Mouse (Mus musculus): ENCODE measurements around the gene Samd5. TPM values are rescaled to one million over a fixed set of nuclear protein-coding genes. Genes with fewer than 3 reads are reported as not detected.

Gene Samd5
- polyA plus RNA-seq, 1 experiment from 2014 or later, result 0.66 TPM

DNA sequence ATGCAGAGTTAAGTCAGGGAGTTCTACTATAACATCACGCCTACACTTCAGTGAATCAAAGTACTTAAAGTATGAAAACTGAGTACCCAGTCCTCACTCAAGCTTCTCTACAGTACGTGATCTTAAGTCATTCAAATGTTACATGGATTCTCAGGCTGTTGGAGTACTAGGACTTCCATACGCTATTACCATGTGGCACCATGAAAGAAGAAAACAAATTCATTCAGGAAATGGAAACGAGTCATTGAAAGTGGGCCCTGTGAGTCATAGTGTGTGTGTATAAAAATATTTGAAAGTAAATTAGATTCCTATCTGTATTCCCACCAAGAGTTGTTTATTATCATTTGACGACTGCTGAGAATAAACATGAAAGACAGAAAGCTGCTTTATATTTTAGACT is 71.7 kb downstream of the Samd5 start:
- WGBS (ENCODE audit: insufficient replicate concordance), result 68% methylated on average over 5 of the region's 5 CpGs
- no peak overlapping the region for H3K27ac ChIP-seq (ENCODE audit: low read depth)
- DNase-seq (no peak), ATAC-seq (no peak)
- no peaks in the 10 kb centered on the region for H3K9me3 ChIP-seq (ENCODE audit: low read length)
- no peaks in the 10 kb centered on the region for H3K27me3 ChIP-seq (ENCODE audit: insufficient read depth, low read length)
- H3K4me1 ChIP-seq (ENCODE audit: insufficient read depth), result no peaks in the 10 kb centered on the region
- H3K4me2 ChIP-seq (ENCODE audit: low read depth, low read length), result no peak overlapping the region
- H3K4me3 ChIP-seq (ENCODE audit: low read depth, low read length), result no peak overlapping the region
- TF ChIP-seq EP300 (IDR thresholded peaks at IDR 0.05; ENCODE audit: low read depth) (no peak), CTCF (IDR thresholded peaks at IDR 0.05; ENCODE audit: low read depth) (no peak)
- no peaks in the 10 kb centered on the region for H3K36me3 ChIP-seq (replicated peaks; ENCODE audit: insufficient read depth, low read length)
- no peak overlapping the region for H3K9ac ChIP-seq (replicated peaks)

DNA sequence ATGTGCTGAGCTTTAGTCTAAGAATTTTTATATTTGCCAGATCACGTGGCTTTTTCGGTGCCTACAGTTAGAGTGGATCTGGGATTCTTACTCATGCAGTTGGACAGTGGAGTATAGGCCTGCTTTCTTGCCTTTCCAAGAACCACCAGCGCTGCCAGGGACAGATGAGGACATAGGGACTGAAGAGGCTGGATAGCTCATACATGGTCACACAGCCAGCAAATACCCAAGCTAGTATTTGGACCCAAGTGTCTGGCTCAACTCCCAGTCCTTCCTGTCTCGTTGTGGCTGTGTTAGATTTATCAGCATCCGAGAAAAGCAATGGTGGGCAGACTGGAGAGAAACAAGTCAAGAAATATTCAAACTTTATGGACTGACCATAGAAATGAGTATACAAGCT is 72.2 kb downstream of the Samd5 start:
- Histone ChIP-seq H3K9ac (replicated peaks) (no peak overlapping the region), H3K27ac (ENCODE audit: low read depth) (no peak overlapping the region), H3K4me3 (ENCODE audit: low read depth, low read length) (no peak overlapping the region), H3K4me2 (ENCODE audit: low read depth, low read length) (no peak overlapping the region), H3K4me1 (ENCODE audit: insufficient read depth) (no peaks in the 10 kb centered on the region), H3K27me3 (ENCODE audit: insufficient read depth, low read length) (no peaks in the 10 kb centered on the region), H3K36me3 (replicated peaks; ENCODE audit: insufficient read depth, low read length) (no peaks in the 10 kb centered on the region), H3K9me3 (ENCODE audit: low read length) (no peaks in the 10 kb centered on the region)
- no peak for ATAC-seq
- DNase-seq, result no peak
- 75% methylated on average over 5 of the region's 5 CpGs for WGBS (ENCODE audit: insufficient replicate concordance)
- no peak for TF ChIP-seq CTCF (IDR thresholded peaks at IDR 0.05; ENCODE audit: low read depth)
- no peak for TF ChIP-seq EP300 (IDR thresholded peaks at IDR 0.05; ENCODE audit: low read depth)

DNA sequence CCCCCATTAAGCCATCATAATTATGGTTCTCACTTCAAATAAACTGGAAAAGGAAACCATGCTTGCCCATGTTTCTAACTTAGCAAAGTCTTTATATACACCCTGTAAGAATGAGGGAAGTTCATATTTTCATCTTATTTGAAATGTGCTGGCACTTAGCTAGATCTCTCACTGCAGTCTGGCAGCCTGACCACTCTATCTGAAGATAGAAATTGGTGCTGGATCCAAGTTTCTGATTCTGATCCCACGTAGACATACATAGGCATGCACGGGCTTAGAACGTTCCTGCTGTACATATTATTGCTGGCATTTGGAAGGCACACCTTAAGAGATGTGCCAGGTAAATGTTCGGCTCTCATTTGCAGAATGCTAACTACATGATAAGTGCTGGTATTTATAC is 72.6 kb downstream of the Samd5 start:
- Histone ChIP-seq H3K4me1 (ENCODE audit: insufficient read depth) (no peaks in the 10 kb centered on the region), H3K9ac (replicated peaks) (no peak overlapping the region), H3K27me3 (ENCODE audit: insufficient read depth, low read length) (no peaks in the 10 kb centered on the region), H3K9me3 (ENCODE audit: low read length) (no peaks in the 10 kb centered on the region), H3K36me3 (replicated peaks; ENCODE audit: insufficient read depth, low read length) (no peaks in the 10 kb centered on the region), H3K27ac (ENCODE audit: low read depth) (no peak overlapping the region), H3K4me3 (ENCODE audit: low read depth, low read length) (no peak overlapping the region), H3K4me2 (ENCODE audit: low read depth, low read length) (no peak overlapping the region)
- DNase-seq, result no peak
- TF ChIP-seq EP300 (IDR thresholded peaks at IDR 0.05; ENCODE audit: low read depth) (no peak), CTCF (IDR thresholded peaks at IDR 0.05; ENCODE audit: low read depth) (no peak)
- WGBS (ENCODE audit: insufficient replicate concordance), result 78% methylated on average over 4 of the region's 4 CpGs
- no peak for ATAC-seq

DNA sequence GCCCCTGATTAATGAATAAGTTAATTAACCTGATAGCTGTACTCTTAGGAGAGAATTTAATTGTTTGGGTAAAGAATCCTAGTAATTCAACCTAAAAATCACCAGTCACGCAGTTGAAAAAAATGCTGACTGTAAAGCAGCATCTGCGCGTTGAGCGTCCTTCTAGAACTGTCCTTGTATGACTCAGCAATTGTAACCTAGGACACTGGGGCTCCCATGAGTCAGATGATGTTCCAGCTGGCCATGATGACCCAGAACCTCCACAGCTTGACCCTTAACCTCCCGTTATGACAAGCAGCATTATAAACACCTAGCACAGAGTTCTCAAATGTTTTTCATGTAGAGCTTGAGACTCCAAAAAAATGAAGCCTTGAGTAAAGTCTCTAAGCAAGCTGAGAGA is 78.8 kb downstream of the Samd5 start:
- Histone ChIP-seq H3K9me3 (ENCODE audit: low read length) (no peaks in the 10 kb centered on the region), H3K4me2 (ENCODE audit: low read depth, low read length) (no peak overlapping the region), H3K4me3 (ENCODE audit: low read depth, low read length) (no peak overlapping the region), H3K4me1 (ENCODE audit: insufficient read depth) (no peaks in the 10 kb centered on the region), H3K27ac (ENCODE audit: low read depth) (no peak overlapping the region), H3K27me3 (ENCODE audit: insufficient read depth, low read length) (no peaks in the 10 kb centered on the region), H3K36me3 (replicated peaks; ENCODE audit: insufficient read depth, low read length) (no peaks in the 10 kb centered on the region), H3K9ac (replicated peaks) (no peak overlapping the region)
- DNase-seq (no peak), ATAC-seq (no peak)
- 85% methylated on average over 5 of the region's 5 CpGs for WGBS (ENCODE audit: insufficient replicate concordance)
- TF ChIP-seq CTCF (IDR thresholded peaks at IDR 0.05; ENCODE audit: low read depth) (no peak), EP300 (IDR thresholded peaks at IDR 0.05; ENCODE audit: low read depth) (no peak)

DNA sequence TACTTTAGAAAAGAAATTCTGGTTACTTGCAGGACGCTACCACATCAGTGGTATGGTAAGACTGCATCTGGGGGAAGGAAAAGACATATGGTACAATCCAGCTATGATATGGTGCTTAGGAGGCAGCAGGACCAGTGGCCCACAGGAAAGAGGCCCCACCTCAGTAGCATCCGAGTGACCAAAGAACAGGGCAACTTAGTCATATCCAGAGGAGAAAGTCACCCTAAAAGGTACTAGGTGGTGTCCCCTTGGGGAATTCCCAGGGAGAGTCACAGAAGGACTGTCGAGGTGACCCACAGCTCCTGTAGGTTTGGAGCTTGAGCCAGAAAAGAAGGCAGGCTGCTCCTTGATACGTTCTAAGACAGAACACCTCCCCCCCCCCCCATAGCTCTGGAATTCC is 80.3 kb downstream of the Samd5 start:
- Histone ChIP-seq H3K27ac (ENCODE audit: low read depth) (no peak overlapping the region), H3K4me2 (ENCODE audit: low read depth, low read length) (no peak overlapping the region), H3K9ac (replicated peaks) (no peak overlapping the region), H3K4me1 (ENCODE audit: insufficient read depth) (no peaks in the 10 kb centered on the region), H3K9me3 (ENCODE audit: low read length) (no peaks in the 10 kb centered on the region), H3K36me3 (replicated peaks; ENCODE audit: insufficient read depth, low read length) (no peaks in the 10 kb centered on the region), H3K27me3 (ENCODE audit: insufficient read depth, low read length) (no peaks in the 10 kb centered on the region), H3K4me3 (ENCODE audit: low read depth, low read length) (no peak overlapping the region)
- 75% methylated on average over 4 of the region's 4 CpGs for WGBS (ENCODE audit: insufficient replicate concordance)
- TF ChIP-seq EP300 (IDR thresholded peaks at IDR 0.05; ENCODE audit: low read depth), result no peak
- no peak for TF ChIP-seq CTCF (IDR thresholded peaks at IDR 0.05; ENCODE audit: low read depth)
- ATAC-seq (no peak), DNase-seq (no peak)

DNA sequence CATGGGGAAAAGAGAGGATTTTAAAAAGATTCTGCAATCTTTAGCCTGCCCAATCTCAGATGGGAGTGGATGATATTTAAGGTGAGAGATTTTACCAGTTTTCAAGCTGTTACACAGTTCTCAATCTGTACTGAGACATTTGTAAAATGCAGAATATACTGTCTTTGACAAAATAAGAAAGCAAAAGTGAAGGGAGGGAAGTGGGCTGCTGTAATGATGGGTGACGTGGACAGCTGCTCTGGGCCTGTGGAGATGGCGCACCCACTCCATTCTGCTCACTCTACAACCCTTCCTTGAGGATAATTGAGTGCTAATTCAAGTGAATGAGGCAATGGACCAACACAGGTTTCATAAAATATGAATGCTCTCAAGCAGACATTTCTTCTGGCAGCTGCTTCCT is 84.4 kb downstream of the Samd5 start:
- Histone ChIP-seq H3K36me3 (replicated peaks; ENCODE audit: insufficient read depth, low read length) (no peaks in the 10 kb centered on the region), H3K4me3 (ENCODE audit: low read depth, low read length) (no peak overlapping the region), H3K9ac (replicated peaks) (no peak overlapping the region), H3K4me1 (ENCODE audit: insufficient read depth) (no peaks in the 10 kb centered on the region), H3K27ac (ENCODE audit: low read depth) (no peak overlapping the region), H3K9me3 (ENCODE audit: low read length) (no peaks in the 10 kb centered on the region), H3K4me2 (ENCODE audit: low read depth, low read length) (no peak overlapping the region), H3K27me3 (ENCODE audit: insufficient read depth, low read length) (no peaks in the 10 kb centered on the region)
- no peak for TF ChIP-seq EP300 (IDR thresholded peaks at IDR 0.05; ENCODE audit: low read depth)
- no peak for TF ChIP-seq CTCF (IDR thresholded peaks at IDR 0.05; ENCODE audit: low read depth)
- 80% methylated on average over 2 of the region's 2 CpGs for WGBS (ENCODE audit: insufficient replicate concordance)
- ATAC-seq, result no peak
- DNase-seq, result no peak

DNA sequence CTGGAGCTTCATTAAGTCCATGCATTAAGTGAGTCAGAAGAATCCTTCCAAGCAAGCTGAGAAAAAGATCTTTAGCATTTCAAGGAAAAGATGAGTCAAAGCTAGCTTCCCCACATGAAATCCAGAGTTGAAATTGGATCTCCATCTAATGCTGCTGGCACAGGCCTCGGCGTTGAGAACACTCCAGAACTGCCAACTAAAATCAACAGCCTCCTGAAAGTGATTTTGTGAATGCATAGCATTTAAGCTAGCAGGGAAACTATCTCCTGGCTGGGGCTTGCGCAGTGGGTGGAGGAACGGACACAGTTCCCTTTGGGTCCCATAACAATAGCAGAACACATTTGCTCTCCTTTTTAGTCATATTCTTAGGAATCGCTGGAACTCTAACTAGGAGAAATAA is 88.7 kb downstream of the Samd5 start:
- Histone ChIP-seq H3K4me1 (ENCODE audit: insufficient read depth) (no peaks in the 10 kb centered on the region), H3K9me3 (ENCODE audit: low read length) (no peaks in the 10 kb centered on the region), H3K36me3 (replicated peaks; ENCODE audit: insufficient read depth, low read length) (no peaks in the 10 kb centered on the region), H3K4me2 (ENCODE audit: low read depth, low read length) (no peak overlapping the region), H3K4me3 (ENCODE audit: low read depth, low read length) (no peak overlapping the region), H3K27ac (ENCODE audit: low read depth) (no peak overlapping the region), H3K9ac (replicated peaks) (no peak overlapping the region), H3K27me3 (ENCODE audit: insufficient read depth, low read length) (no peaks in the 10 kb centered on the region)
- TF ChIP-seq EP300 (IDR thresholded peaks at IDR 0.05; ENCODE audit: low read depth) (no peak), CTCF (IDR thresholded peaks at IDR 0.05; ENCODE audit: low read depth) (no peak)
- ATAC-seq, result no peak
- no peak for DNase-seq
- WGBS (ENCODE audit: insufficient replicate concordance), result 77% methylated on average over 5 of the region's 5 CpGs
